Mouse (Mus musculus) brain, embryonic 14.5 days (tissue): Measurements from ENCODE around the gene Sirt2.

Source experiments
- CTCF ChIP-seq: fragments of 200-500 bp; IDR thresholded peaks from 2 replicates; pipeline ENCODE4 v1.5.1; 2012; ENCODE audit warnings: inconsistent platforms, mild to moderate bottlenecking, moderate library complexity, borderline replicate concordance; ENCODE audit not compliant: insufficient read depth, insufficient read length; ENCODE audit errors: extremely low read depth
- POLR2A ChIP-seq: fragments of 200-500 bp; IDR thresholded peaks from 2 replicates; pipeline ENCODE4 v1.6.1; 2012; ENCODE audit warnings: mild to moderate bottlenecking, inconsistent platforms, borderline replicate concordance; ENCODE audit not compliant: poor library complexity, insufficient read depth, insufficient read length, severe bottlenecking; ENCODE audit errors: extremely low read depth

- TF ChIP-seq CTCF (no peak), POLR2A (no peak)
Observed at GRCm38 (mm10) chr7:28815230-28815629, 48.7 kb downstream of the Sirt2 start.
